Mouse (Mus musculus) ovary, adult 18-20 months (tissue): Measurements from ENCODE around the gene BC049715.
"Not testable (repeated sequence)": the region's sequence is repeated elsewhere in the genome, so short reads cannot be mapped to it uniquely, and the experiment has no call there.

ENCODE experiments used
- DNase-seq: peaks from one replicate; pipeline ENCODE4 v3.0.0; 2022; ENCODE audit warnings: low spot score, mixed read lengths

BC049715 gene

GRCm38 (mm10) chr6:136827516-136827880 is at the start of gene BC049715:
BC049715 (plus strand) TSS chr6:136827626.
- DNase-seq: no peak

GRCm38 (mm10) chr6:136781377-136781986 is 45.9 kb upstream of the BC049715 start, which contains the start of gene Gucy2c:
Gucy2c (minus strand) TSS chr6:136781765.
- no peak for DNase-seq

GRCm38 (mm10) chr6:136782146-136782545 is 45.3 kb upstream of the BC049715 start:
- no peak for DNase-seq

- DNase-seq: no peak
Measured at GRCm38 (mm10) chr6:136782761-136783160, 44.7 kb upstream of the BC049715 start.

- no peak for DNase-seq
Measured at GRCm38 (mm10) chr6:136789391-136789971, 37.9 kb upstream of the BC049715 start.

GRCm38 (mm10) chr6:136792884-136793758 is 34.3 kb upstream of the BC049715 start:
- no peak for DNase-seq

GRCm38 (mm10) chr6:136793831-136794525 is 33.4 kb upstream of the BC049715 start:
- DNase-seq: no peak

- DNase-seq: no peak
Measured at GRCm38 (mm10) chr6:136795110-136795509, 32.3 kb upstream of the BC049715 start.

GRCm38 (mm10) chr6:136795850-136796249 is 31.6 kb upstream of the BC049715 start:
- DNase-seq: no peak

GRCm38 (mm10) chr6:136797874-136798693 is 29.3 kb upstream of the BC049715 start:
- DNase-seq: not testable (repeated sequence)

GRCm38 (mm10) chr6:136800710-136801109 is 26.7 kb upstream of the BC049715 start:
- no peak for DNase-seq

GRCm38 (mm10) chr6:136801274-136801673 is 26.2 kb upstream of the BC049715 start:
- no peak for DNase-seq

GRCm38 (mm10) chr6:136803093-136803738 is 24.2 kb upstream of the BC049715 start:
- no peak for DNase-seq

GRCm38 (mm10) chr6:136803739-136804633 is 23.4 kb upstream of the BC049715 start, which contains the start of gene Hist4h4:
Hist4h4 (minus strand) TSS chr6:136804415.
- DNase-seq: peak; percentile 92

GRCm38 (mm10) chr6:136804705-136805408 is 22.6 kb upstream of the BC049715 start:
- no peak for DNase-seq

GRCm38 (mm10) chr6:136805409-136805775 is 22.0 kb upstream of the BC049715 start:
- no peak for DNase-seq

- DNase-seq: no peak
Measured at GRCm38 (mm10) chr6:136806819-136807218, 20.6 kb upstream of the BC049715 start.

GRCm38 (mm10) chr6:136807395-136808013 is 19.9 kb upstream of the BC049715 start:
- no peak for DNase-seq

GRCm38 (mm10) chr6:136808014-136808417 is 19.4 kb upstream of the BC049715 start, which contains the start of gene H2afj:
H2afj (plus strand) TSS chr6:136808244.
- DNase-seq: peak; percentile 96
